Mouse (Mus musculus): ENCODE measurements around the gene Olfr463.
"Not testable (repeated sequence)": the region's sequence is repeated elsewhere in the genome, so short reads cannot be mapped to it uniquely, and the experiment has no call there.

- not testable (repeated sequence) for TF ChIP-seq CTCF (IDR thresholded peaks at IDR 0.05; ENCODE audit: control insufficient read depth, insufficient read depth, insufficient read length); CEBPB (IDR thresholded peaks at IDR 0.05; ENCODE audit: low read depth); USF1 (IDR thresholded peaks at IDR 0.05; ENCODE audit: low read depth); MAX (IDR thresholded peaks at IDR 0.05); MYOG (IDR thresholded peaks at IDR 0.05; ENCODE audit: control insufficient read depth, extremely low read depth, insufficient read length); MYOD1 (IDR thresholded peaks at IDR 0.05; ENCODE audit: control insufficient read depth, insufficient read length, low read depth)
These were observed 30.3 kb downstream of the Olfr463 start for GRCm38 (mm10) chr11:87866891-87867290.

Measured in C2C12 (cell line).